Mouse (Mus musculus): ENCODE results near the gene Gm16429. TPM values are rescaled to one million over a fixed set of nuclear protein-coding genes. Genes with fewer than 3 reads are reported as not detected.

The Gm16429 gene
- polyA plus RNA-seq (2015; fragmentation: Illumina TruSeq; extraction: RNeasy Lipid Tissue Mini Kit (QIAGEN cat#74804); ENCODE audit: insufficient read depth, low replicate concordance) = not detected

GRCm38 (mm10) chr5:93928952-93929351 is at the start of gene Gm16429:
TSS of gene Gm16429 (minus strand) at chr5:93929052.

Other genes starting within 250 kb of the Gm16429 start
- gene Gm7792, start 85.3 kb downstream of the Gm16429 start, polyA plus RNA-seq (2015; fragmentation: Illumina TruSeq; extraction: RNeasy Lipid Tissue Mini Kit (QIAGEN cat#74804); ENCODE audit: insufficient read depth, low replicate concordance) = not detected
- gene BC061212, start 141.5 kb upstream of the Gm16429 start, polyA plus RNA-seq (2015; fragmentation: Illumina TruSeq; extraction: RNeasy Lipid Tissue Mini Kit (QIAGEN cat#74804); ENCODE audit: insufficient read depth, low replicate concordance) = not detected
- not detected for gene Gm6351, start 147.3 kb upstream of the Gm16429 start, polyA plus RNA-seq (2015; fragmentation: Illumina TruSeq; extraction: RNeasy Lipid Tissue Mini Kit (QIAGEN cat#74804); ENCODE audit: insufficient read depth, low replicate concordance)

Data from spleen, adult 10 weeks (tissue).